Mouse (Mus musculus): ENCODE measurements around the gene Alpl.

- no peak for TF ChIP-seq CTCF (IDR thresholded peaks at IDR 0.05; ENCODE audit: low read depth, low read length)
- TF ChIP-seq POLR2A (IDR thresholded peaks at IDR 0.05; ENCODE audit: insufficient read depth, low read length): no peak
These were observed 66.9 kb downstream of the Alpl start for GRCm38 (mm10) chr4:137729155-137729855.

All from ES-Bruce4 (cell line).